Mouse (Mus musculus): ENCODE data around the gene Fbxw5. TPM values are rescaled to one million over a fixed set of nuclear protein-coding genes. Genes with fewer than 3 reads are reported as not detected.
A peak's percentile ranks its signal among the peaks of the same experiment; 100 is the strongest.

Fbxw5 gene
- 19.2 and 54.8 TPM in 2 replicates for polyA plus RNA-seq (2012; rRNA removed)

DNA sequence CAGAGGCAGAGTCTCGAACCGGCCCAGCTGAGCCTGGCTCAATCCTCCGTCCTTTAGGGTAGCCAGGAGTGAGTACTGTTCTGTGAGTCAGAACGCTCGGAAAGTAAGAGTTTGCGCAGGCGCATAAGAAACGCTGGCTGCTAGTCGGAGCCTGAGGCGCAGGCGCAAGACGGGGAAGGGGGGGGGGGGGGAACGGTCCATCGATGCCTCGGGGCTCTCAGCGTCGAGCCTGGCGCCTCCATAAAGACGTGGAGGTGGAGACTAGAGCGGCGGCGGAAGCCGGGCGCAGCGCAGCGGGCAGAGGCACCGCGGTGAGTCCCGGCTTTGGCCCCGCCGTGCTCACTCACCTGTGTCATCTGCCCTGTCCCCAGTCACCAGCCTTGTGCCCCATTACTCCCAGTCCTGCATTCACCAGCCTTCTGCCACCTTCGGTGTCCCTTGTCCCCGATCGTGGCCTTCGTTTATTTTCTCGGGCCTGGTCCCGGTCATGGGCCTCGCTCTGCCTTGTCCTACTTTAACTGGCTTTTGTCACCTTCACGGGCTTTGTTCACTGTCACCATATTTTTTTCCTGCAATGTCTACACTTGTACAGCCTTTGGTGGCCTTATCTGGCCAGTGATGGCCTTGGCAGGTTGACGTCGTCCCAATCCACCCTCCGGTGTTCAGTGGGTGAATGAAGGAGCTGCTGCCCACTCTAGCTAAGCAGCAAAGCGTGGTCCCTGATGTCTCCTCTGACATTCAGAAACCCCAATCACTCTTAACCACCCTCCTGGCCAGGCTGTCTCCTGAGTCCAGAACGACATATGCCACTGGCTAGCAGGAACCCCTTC lies at the start of gene Fbxw5:
TSS of gene Fbxw5 (plus strand) at position 175 of the 830 bp plus-strand sequence.
- DNase-seq (ENCODE audit: low read depth): peak; percentile 56

GRCm38 (mm10) chr2:25450853-25451647 lies 49.5 kb upstream of the Fbxw5 start:
- no peak for DNase-seq (ENCODE audit: low read depth)

- DNase-seq (ENCODE audit: low read depth): no peak
These were observed 47.6 kb upstream of the Fbxw5 start for GRCm38 (mm10) chr2:25452951-25453350.

DNA sequence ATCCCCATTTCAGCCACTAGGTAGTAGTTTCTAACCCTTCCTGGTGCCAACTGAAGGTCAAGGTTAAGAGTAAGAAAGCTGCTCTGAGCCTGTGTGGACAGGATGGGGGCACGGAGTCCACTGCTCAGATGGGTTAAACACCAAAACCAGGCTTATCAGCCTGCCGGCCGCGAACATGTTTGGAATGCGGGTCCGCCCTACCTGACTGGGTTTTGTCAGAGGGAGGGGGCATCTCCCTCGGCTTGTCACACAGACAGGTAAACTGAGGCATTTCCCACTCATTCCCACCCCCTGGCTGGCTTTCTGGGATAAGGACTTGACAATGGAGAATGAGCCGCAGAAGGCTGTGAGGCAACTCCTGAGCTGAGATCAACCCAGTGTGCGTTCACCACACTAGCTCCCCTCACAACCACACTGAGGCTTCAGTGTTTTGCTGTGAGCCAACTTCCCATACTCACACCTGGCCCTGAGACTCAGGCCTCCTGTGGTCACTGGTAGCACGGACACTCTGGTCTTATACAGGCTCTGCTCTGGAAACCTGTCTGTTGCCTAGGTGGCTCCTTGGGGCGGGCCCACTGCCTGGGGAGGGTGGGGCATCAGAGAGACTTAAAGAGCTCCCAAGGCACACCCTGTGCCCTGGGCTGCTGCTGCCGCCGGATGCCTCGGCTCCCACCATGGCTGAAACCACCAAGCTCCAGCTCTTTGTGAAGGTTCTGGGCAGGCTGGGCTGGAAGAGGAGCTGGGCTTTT lies 44.2 kb upstream of the Fbxw5 start, which contains the start of gene Clic3:
TSS of gene Clic3 (plus strand) at position 634 of the 749 bp plus-strand sequence.
- no peak for DNase-seq (ENCODE audit: low read depth)

DNA sequence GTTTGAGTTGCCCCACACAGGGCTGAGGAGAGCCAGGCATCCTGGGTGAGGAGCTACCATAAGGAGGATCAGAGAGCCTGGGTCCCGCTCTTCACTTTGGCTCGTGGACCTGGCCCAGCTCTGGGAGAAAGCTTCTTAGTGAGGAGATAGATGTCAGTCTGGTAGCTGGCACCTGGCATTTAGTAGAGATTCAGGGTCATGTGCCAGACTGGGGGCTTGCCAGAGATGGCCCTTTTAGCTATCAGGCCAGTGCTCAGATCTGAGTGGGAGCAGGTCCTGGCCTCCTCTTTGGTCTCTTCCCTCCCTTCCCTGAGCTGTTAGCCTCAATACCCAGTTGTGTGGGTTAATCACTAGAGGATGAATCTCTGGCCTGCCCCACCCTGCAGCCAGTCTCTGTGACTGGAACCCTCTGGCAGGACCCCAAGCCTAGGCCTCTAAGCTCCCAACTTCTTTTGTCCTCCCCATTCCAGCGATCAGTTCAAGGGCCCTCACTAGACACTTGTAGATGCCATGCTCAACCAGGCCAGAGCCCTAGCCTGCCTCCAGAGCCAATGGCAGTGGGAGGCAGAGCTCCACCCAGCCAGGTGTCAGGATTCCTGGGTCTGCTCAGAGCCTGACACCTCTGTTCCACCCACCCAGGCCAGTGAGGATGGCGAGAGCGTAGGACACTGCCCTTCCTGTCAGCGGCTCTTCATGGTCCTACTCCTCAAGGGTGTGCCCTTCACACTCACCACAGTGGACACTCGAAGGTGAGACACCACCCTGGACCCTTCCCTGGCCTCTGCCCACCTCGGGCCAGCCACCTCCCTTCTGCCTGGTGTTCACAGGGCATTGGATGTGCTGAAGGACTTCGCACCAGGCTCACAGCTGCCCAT lies 43.3 kb upstream of the Fbxw5 start:
- no peak for DNase-seq (ENCODE audit: low read depth)

DNA sequence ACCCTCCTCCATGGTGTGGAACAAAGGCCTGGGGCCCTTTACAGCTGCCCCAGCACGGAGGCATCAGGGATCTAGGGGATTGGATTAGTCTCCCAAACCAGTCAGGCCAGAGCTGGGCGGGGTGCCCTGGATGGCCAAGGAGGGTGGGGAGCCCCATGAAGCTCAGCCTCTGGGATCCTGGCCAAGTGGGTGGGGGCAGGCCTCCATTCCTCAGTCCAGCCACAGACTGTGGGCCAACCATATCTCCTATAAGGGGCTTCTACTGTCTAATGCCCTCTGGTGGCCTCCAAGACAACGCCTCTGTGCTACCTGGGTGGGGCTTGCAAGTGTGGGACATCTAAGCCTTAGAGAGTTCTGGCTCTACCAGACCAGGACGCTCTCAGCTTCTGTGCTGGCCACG lies 41.6 kb upstream of the Fbxw5 start:
- no peak for DNase-seq (ENCODE audit: low read depth)

DNA sequence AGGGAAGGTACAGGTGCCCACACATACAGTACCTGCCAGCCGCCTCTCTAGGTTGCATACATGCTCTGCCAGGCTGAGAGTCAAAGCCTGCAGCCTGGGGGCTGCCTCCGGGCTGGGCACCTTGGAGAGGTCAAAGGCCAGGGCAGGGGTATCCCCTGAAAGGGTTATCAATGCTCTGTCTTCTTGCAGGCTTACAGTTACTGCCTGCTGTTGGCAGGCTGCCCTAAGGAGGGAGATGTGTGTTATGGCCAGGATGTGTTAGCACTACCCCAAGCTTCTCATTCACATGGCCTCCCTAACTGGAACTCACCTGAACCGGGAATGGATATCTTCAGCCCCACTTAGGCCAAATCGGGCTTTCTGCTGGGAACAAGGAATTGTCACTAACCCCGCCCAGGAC lies 40.4 kb upstream of the Fbxw5 start:
- no peak for DNase-seq (ENCODE audit: low read depth)

- peak; percentile 73 for DNase-seq (ENCODE audit: low read depth)
These were observed 39.8 kb upstream of the Fbxw5 start, which contains the start of gene Paxx for GRCm38 (mm10) chr2:25460551-25461309. Paxx (minus strand) TSS chr2:25461094.

DNA sequence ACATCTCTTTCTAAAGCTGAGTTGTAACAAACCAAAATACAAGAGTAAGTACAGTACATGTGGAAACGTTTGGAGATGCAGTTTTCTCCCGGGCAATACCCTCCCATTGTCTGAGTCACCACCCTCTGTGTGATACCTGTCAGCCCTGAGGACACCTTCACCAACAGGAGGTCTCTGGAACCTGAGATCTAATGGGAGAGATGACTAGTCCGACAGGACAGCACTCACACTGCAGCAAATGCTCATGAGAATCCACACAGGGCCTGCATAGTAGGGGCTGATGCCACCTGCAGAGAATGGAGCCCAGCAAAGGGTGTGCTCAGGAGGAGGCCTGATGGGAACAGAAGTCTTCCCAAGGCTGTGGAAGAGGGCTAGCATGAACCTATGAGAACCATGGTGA lies 39.1 kb upstream of the Fbxw5 start:
- no peak for DNase-seq (ENCODE audit: low read depth)

DNA sequence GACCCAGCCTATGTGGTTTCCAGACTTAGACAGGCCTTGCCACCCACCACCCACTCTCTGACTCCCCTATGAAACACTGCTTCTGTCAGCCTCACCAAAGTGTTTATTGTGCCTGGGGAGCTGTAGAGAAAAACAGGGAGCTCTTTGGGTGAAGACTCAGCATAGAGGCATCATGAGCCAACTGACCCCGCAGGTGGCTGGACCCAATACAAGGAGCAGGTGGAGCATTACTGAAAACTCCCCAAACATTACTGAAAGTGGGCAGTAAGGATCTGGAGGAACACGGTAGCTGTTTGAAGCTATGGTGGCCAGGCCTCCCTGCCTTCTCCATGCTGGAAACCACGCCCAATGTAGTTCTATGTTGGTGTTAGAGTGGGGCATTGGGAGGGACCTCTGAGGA lies 36.9 kb upstream of the Fbxw5 start:
- no peak for DNase-seq (ENCODE audit: low read depth)

DNA sequence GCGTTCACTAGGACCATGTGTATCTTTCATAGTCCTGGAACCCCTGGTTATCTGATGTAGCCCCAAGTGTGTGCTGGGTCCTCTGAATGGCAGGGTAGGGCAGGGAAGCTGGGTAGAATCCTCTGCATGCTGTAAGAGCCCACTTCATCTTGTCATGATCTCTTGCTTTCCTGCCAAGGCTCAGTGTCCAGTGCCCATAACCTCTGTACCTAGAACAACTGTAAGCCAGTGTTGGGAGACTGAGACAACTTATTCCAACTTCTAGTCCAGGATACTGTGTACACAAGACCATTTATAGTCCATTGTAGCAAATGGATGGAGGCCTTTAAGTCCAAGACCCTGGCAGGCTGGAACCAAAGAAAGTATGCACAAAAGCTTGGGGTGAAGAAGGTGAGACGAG lies 35.3 kb upstream of the Fbxw5 start:
- no peak for DNase-seq (ENCODE audit: low read depth)

- DNase-seq (ENCODE audit: low read depth): no peak
These were observed 34.5 kb upstream of the Fbxw5 start for GRCm38 (mm10) chr2:25465816-25466635.

DNA sequence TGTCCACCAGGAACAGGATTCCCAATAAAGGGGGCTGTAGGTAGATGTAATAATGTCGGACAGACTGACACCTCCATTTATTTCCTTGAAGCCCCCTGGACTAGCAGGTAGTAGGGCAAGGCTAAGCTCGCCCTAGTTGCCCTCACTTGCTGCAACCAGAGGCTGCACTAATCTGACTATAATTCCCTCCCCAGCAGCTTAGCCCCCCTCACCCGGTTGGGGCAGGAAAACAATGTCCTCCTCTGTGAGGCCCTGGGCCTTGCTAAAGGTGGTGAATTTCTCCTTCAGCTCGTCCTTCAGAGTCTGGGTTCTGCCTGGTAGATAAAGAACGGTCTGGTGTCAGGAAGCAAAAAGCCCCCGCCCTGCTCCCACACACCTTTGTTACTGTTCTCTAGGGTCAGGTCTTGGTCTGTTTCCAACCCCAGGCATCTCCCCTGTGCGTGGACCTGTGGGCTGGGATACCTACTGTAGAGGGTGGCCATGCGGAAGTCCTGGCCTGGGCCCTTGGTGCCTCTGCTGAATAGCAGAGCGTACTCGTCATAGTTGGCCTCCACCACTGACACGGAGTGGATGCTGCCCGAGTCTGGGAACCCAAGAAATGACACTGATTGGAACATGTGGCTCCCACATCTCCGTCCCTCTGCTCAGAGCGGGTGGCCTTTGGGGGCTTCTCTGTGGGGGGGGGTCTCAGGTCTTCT lies 32.8 kb upstream of the Fbxw5 start:
- DNase-seq (ENCODE audit: low read depth): no peak

- no peak for DNase-seq (ENCODE audit: low read depth)
These were observed 31.3 kb upstream of the Fbxw5 start for GRCm38 (mm10) chr2:25468962-25469915.

- DNase-seq (ENCODE audit: low read depth): no peak
These were observed 30.6 kb upstream of the Fbxw5 start, which contains the start of gene Ptgds for GRCm38 (mm10) chr2:25469969-25470368. Ptgds (minus strand) TSS chr2:25470046.

- DNase-seq (ENCODE audit: low read depth): no peak
These were observed 28.0 kb upstream of the Fbxw5 start for GRCm38 (mm10) chr2:25472550-25472949.

DNA sequence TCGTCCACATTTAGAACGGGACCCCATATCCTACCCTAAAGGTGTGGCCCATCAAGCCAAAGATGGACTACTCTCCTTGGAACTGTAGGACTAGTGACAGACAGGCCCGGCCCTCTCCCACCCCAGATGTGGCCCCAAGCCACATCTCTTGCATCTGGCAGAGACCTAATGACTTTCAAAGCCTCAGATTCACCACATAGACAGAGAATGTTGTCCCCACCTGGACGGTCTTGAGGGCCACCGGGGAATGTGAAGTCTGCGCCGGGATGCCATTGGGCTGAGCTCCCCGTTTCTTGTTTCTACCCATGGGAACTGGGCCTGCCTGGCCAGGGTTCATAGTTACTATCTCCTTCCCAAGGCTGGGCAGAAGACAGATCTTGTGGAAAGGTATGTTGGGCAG lies 23.0 kb upstream of the Fbxw5 start:
- no peak for DNase-seq (ENCODE audit: low read depth)
